Mouse (Mus musculus) liver, embryonic 12.5 days (tissue): ENCODE data around the gene Fam98a. TPM values are rescaled to one million over a fixed set of nuclear protein-coding genes. Genes with fewer than 3 reads are reported as not detected.

Source experiments
- ATAC-seq: fragments of 200-750 bp; cut with Nextera tagmentation; 2 replicates; pipeline ENCODE4 v1.8.0; 2017; ENCODE audit warnings: moderate number of reproducible peaks, mild to moderate bottlenecking, moderate library complexity
- H3K27ac ChIP-seq: fragments of 300-500 bp; sonication (generic); 2 replicates; pipeline ENCODE4 v1.5.1; 2016; ENCODE audit warnings: mild to moderate bottlenecking
- H3K27me3 ChIP-seq: fragments of 300-500 bp; sonication (generic); replicated peaks from 2 replicates; pipeline ENCODE4 v1.6.1; 2016; ENCODE audit warnings: mild to moderate bottlenecking, moderate library complexity
- H3K36me3 ChIP-seq: fragments of 300-500 bp; sonication (generic); 2 replicates; pipeline ENCODE4 v1.6.1; 2016; ENCODE audit warnings: mild to moderate bottlenecking, moderate library complexity
- H3K4me1 ChIP-seq: fragments of 300-500 bp; sonication (generic); 2 replicates; pipeline ENCODE4 v1.6.1; 2016
- H3K4me2 ChIP-seq: fragments of 300-500 bp; sonication (generic); 2 replicates; pipeline ENCODE4 v1.6.1; 2016; ENCODE audit warnings: mild to moderate bottlenecking, moderate library complexity
- H3K4me3 ChIP-seq: fragments of 300-500 bp; sonication (generic); 2 replicates; pipeline ENCODE4 v1.5.1; 2016; ENCODE audit warnings: mild to moderate bottlenecking, moderate library complexity
- H3K9ac ChIP-seq: fragments of 300-500 bp; sonication (generic); 2 replicates; pipeline ENCODE4 v1.6.1; 2016; ENCODE audit warnings: mild to moderate bottlenecking, moderate library complexity
- H3K9me3 ChIP-seq: fragments of 300-500 bp; sonication (generic); replicated peaks from 2 replicates; pipeline ENCODE4 v1.6.1; 2016; ENCODE audit warnings: mild to moderate bottlenecking, moderate library complexity
- whole genome bisulfite sequencing: fragments of 180-500 bp; shearing (Covaris S2); methylation state at CpG from one replicate; pipeline ENCODE4 v1.1.7; 2016; ENCODE audit not compliant: insufficient replicate concordance; 5-methylcytosine and 5-hydroxymethylcytosine counted together
- polyA plus RNA-seq: library from polyadenylated mRNA; unstranded; fragments of >200 nt; fragmentation: Nextera tagmentation; extraction: Ambion mirVana; gene quantifications from 2 replicates; pipeline ENCODE4 v1.2.1, GENCODE M21; 2016

Gene Fam98a
- 25.2 and 27.9 TPM in 2 replicates for polyA plus RNA-seq

GRCm38 (mm10) chr17:75551512-75552400 is at the start of gene Fam98a:
Fam98a (minus strand) TSS chr17:75551946.
- WGBS: under 1% methylated on average over 56 of the region's 56 CpGs
- ATAC-seq: peak; percentile 97
- peak within 1 kb of the TSS; percentile 81 for H3K9ac ChIP-seq
- H3K4me1 ChIP-seq: peaks cover 34% of the 10 kb centered on the region
- no peaks in the 10 kb centered on the region for H3K9me3 ChIP-seq
- H3K27ac ChIP-seq: peak within 1 kb of the TSS; percentile 59
- H3K4me2 ChIP-seq: peak within 1 kb of the TSS; percentile 86
- peaks cover 20% of the 10 kb centered on the region for H3K36me3 ChIP-seq
- H3K27me3 ChIP-seq: no peaks in the 10 kb centered on the region
- peak within 1 kb of the TSS; percentile 77 for H3K4me3 ChIP-seq

GRCm38 (mm10) chr17:75598652-75599051 is 46.9 kb upstream of the Fam98a start:
- 45% methylated on average over 3 of the region's 3 CpGs for WGBS
- Histone ChIP-seq H3K4me1 (no peaks in the 10 kb centered on the region), H3K9ac (no peak overlapping the region), H3K27me3 (no peaks in the 10 kb centered on the region), H3K4me3 (no peak overlapping the region), H3K27ac (no peak overlapping the region), H3K9me3 (no peaks in the 10 kb centered on the region), H3K36me3 (no peaks in the 10 kb centered on the region), H3K4me2 (no peak overlapping the region)
- no peak; the same call in 1 of the 2 replicates for ATAC-seq

- Histone ChIP-seq H3K4me2 (no peak overlapping the region), H3K9ac (no peak overlapping the region), H3K4me3 (no peak overlapping the region), H3K27ac (no peak overlapping the region), H3K36me3 (no peaks in the 10 kb centered on the region), H3K9me3 (no peaks in the 10 kb centered on the region), H3K4me1 (no peaks in the 10 kb centered on the region), H3K27me3 (no peaks in the 10 kb centered on the region)
- 43% methylated on average over 1 of the region's 1 CpGs for WGBS
- no peak for ATAC-seq
Measured at GRCm38 (mm10) chr17:75582738-75583137, 31.0 kb upstream of the Fam98a start.

- H3K4me1 ChIP-seq: no peaks in the 10 kb centered on the region
- H3K9ac ChIP-seq: no peak overlapping the region
- WGBS: 58% methylated on average over 7 of the region's 7 CpGs
- no peak overlapping the region for H3K27ac ChIP-seq
- H3K36me3 ChIP-seq: no peaks in the 10 kb centered on the region
- H3K4me2 ChIP-seq: no peak overlapping the region
- no peaks in the 10 kb centered on the region for H3K9me3 ChIP-seq
- no peaks in the 10 kb centered on the region for H3K27me3 ChIP-seq
- no peak overlapping the region for H3K4me3 ChIP-seq
- ATAC-seq: no peak
Measured at GRCm38 (mm10) chr17:75575608-75576007, 23.9 kb upstream of the Fam98a start.

GRCm38 (mm10) chr17:75558041-75558440 is 6.3 kb upstream of the Fam98a start:
- Histone ChIP-seq H3K4me1 (no peaks in the 10 kb centered on the region), H3K36me3 (no peaks in the 10 kb centered on the region), H3K9me3 (peaks cover 12% of the 10 kb centered on the region; the same call in 1 of the 2 replicates), H3K9ac (no peak overlapping the region), H3K27ac (no peak overlapping the region), H3K27me3 (no peaks in the 10 kb centered on the region), H3K4me3 (no peak overlapping the region), H3K4me2 (no peak overlapping the region)
- WGBS: 82% methylated on average over 2 of the region's 2 CpGs
- ATAC-seq: no peak

GRCm38 (mm10) chr17:75557031-75557430 is 5.3 kb upstream of the Fam98a start:
- H3K4me1 ChIP-seq: 0 out of 2 replicates have a peak, but pooled peaks cover 6% of the 10 kb centered on the region
- no peak overlapping the region for H3K4me3 ChIP-seq
- H3K9ac ChIP-seq: no peak overlapping the region
- peaks cover 8% of the 10 kb centered on the region; the same call in 1 of the 2 replicates for H3K9me3 ChIP-seq
- H3K36me3 ChIP-seq: no peaks in the 10 kb centered on the region
- WGBS: 60% methylated on average over 3 of the region's 3 CpGs
- H3K4me2 ChIP-seq: no peak overlapping the region
- ATAC-seq: no peak
- H3K27ac ChIP-seq: no peak overlapping the region
- H3K27me3 ChIP-seq: no peaks in the 10 kb centered on the region

- H3K36me3 ChIP-seq: peaks cover 28% of the 10 kb centered on the region
- ATAC-seq: no peak
- peaks cover 34% of the 10 kb centered on the region for H3K4me1 ChIP-seq
- WGBS: 33% methylated on average over 11 of the region's 11 CpGs
- H3K27ac ChIP-seq: peak overlapping the region; percentile 59
- H3K4me3 ChIP-seq: peak overlapping the region; percentile 77
- H3K9me3 ChIP-seq: no peaks in the 10 kb centered on the region
- H3K4me2 ChIP-seq: peak overlapping the region; percentile 86
- H3K9ac ChIP-seq: peak overlapping the region; percentile 81
- H3K27me3 ChIP-seq: no peaks in the 10 kb centered on the region
Measured at GRCm38 (mm10) chr17:75550771-75551413, 854 bp downstream of the Fam98a start.

- H3K4me3 ChIP-seq: no peak overlapping the region
- H3K27me3 ChIP-seq: no peaks in the 10 kb centered on the region
- WGBS: 33% methylated on average over 7 of the region's 7 CpGs
- no peak overlapping the region; the same call in 1 of the 2 replicates for H3K27ac ChIP-seq
- H3K4me1 ChIP-seq: peaks cover 37% of the 10 kb centered on the region
- H3K36me3 ChIP-seq: peaks cover 78% of the 10 kb centered on the region
- peak; percentile 60; the same call in 1 of the 2 replicates for ATAC-seq
- H3K9me3 ChIP-seq: no peaks in the 10 kb centered on the region
- no peak overlapping the region for H3K9ac ChIP-seq
- peak overlapping the region; percentile 23 for H3K4me2 ChIP-seq
Measured at GRCm38 (mm10) chr17:75544262-75544661, 7.5 kb downstream of the Fam98a start.

- peaks cover 29% of the 10 kb centered on the region for H3K4me1 ChIP-seq
- H3K4me3 ChIP-seq: no peak overlapping the region
- 24% methylated on average over 7 of the region's 7 CpGs for WGBS
- peaks cover 84% of the 10 kb centered on the region for H3K36me3 ChIP-seq
- H3K27me3 ChIP-seq: no peaks in the 10 kb centered on the region
- no peaks in the 10 kb centered on the region for H3K9me3 ChIP-seq
- ATAC-seq: peak; percentile 71
- no peak overlapping the region for H3K9ac ChIP-seq
- no peak overlapping the region for H3K27ac ChIP-seq
- no peak overlapping the region for H3K4me2 ChIP-seq
Measured at GRCm38 (mm10) chr17:75543434-75543833, 8.3 kb downstream of the Fam98a start.

- 79% methylated on average over 5 of the region's 5 CpGs for WGBS
- ATAC-seq: no peak
Measured at GRCm38 (mm10) chr17:75539841-75540240, 11.9 kb downstream of the Fam98a start.

GRCm38 (mm10) chr17:75539130-75539529 is 12.6 kb downstream of the Fam98a start:
- Histone ChIP-seq H3K36me3 (peaks cover 68% of the 10 kb centered on the region), H3K4me1 (peaks cover 20% of the 10 kb centered on the region), H3K27me3 (no peaks in the 10 kb centered on the region), H3K4me3 (no peak overlapping the region), H3K27ac (no peak overlapping the region), H3K9ac (no peak overlapping the region), H3K9me3 (no peaks in the 10 kb centered on the region), H3K4me2 (no peak overlapping the region)
- WGBS: 83% methylated on average over 6 of the region's 6 CpGs
- peak; percentile 46; the same call in 1 of the 2 replicates for ATAC-seq

More at GRCm38 (mm10) chr17:75539841-75540240, 11.9 kb downstream of the Fam98a start:
- H3K4me2 ChIP-seq: no peak overlapping the region
- no peaks in the 10 kb centered on the region for H3K9me3 ChIP-seq
- no peak overlapping the region for H3K4me3 ChIP-seq
- peaks cover 75% of the 10 kb centered on the region for H3K36me3 ChIP-seq
- peaks cover 27% of the 10 kb centered on the region for H3K4me1 ChIP-seq
- no peaks in the 10 kb centered on the region for H3K27me3 ChIP-seq
- H3K27ac ChIP-seq: no peak overlapping the region
- H3K9ac ChIP-seq: no peak overlapping the region

GRCm38 (mm10) chr17:75538431-75538830 is 13.3 kb downstream of the Fam98a start:
- H3K36me3 ChIP-seq: peaks cover 64% of the 10 kb centered on the region
- no peak overlapping the region for H3K9ac ChIP-seq
- H3K4me3 ChIP-seq: no peak overlapping the region
- H3K9me3 ChIP-seq: no peaks in the 10 kb centered on the region
- H3K4me1 ChIP-seq: peaks cover 13% of the 10 kb centered on the region
- WGBS: 74% methylated on average over 12 of the region's 12 CpGs
- H3K27ac ChIP-seq: no peak overlapping the region
- ATAC-seq: no peak
- H3K4me2 ChIP-seq: no peak overlapping the region
- no peaks in the 10 kb centered on the region for H3K27me3 ChIP-seq
